Mouse (Mus musculus) heart, postnatal 0 days (tissue): ENCODE results near the gene Cdc42bpg. TPM values are rescaled to one million over a fixed set of nuclear protein-coding genes. Genes with fewer than 3 reads are reported as not detected.

Experiments
- ATAC-seq: fragments of 200-750 bp; cut with Nextera tagmentation; 2 replicates; pipeline ENCODE4 v1.8.0; 2017; ENCODE audit warnings: low read depth, moderate number of reproducible peaks, moderate library complexity; ENCODE audit not compliant: insufficient read depth
- DNase-seq: peaks from one replicate; pipeline ENCODE4 v3.0.0-alpha.2; 2016; ENCODE audit warnings: low spot score
- H3K27ac ChIP-seq: fragments of 300-500 bp; sonication (generic); 2 replicates; pipeline ENCODE4 v1.5.1; 2014; ENCODE audit warnings: low read depth, mild to moderate bottlenecking
- H3K27me3 ChIP-seq: fragments of 300-500 bp; sonication (generic); 2 replicates; pipeline ENCODE4 v1.6.1; 2014; ENCODE audit warnings: low read length, mixed read lengths; ENCODE audit not compliant: control insufficient read depth, insufficient read depth
- H3K36me3 ChIP-seq: fragments of 300-500 bp; sonication (generic); replicated peaks from 2 replicates; pipeline ENCODE4 v1.6.1; 2014; ENCODE audit warnings: low read length, mixed read lengths; ENCODE audit not compliant: control insufficient read depth, insufficient read depth
- H3K4me1 ChIP-seq: fragments of 300-500 bp; sonication (generic); 2 replicates; pipeline ENCODE4 v1.6.1; 2014; ENCODE audit warnings: antibody characterized with exemption; ENCODE audit not compliant: control insufficient read depth, insufficient read depth
- H3K4me2 ChIP-seq: fragments of 300-500 bp; sonication (generic); 2 replicates; pipeline ENCODE4 v1.6.1; 2014; ENCODE audit warnings: low read depth, mild to moderate bottlenecking, low read length, moderate library complexity
- H3K4me3 ChIP-seq: fragments of 300-500 bp; sonication (generic); 2 replicates; pipeline ENCODE4 v1.5.1; 2014; ENCODE audit warnings: low read depth, low read length
- H3K9ac ChIP-seq: fragments of 300-500 bp; sonication (generic); replicated peaks from 2 replicates; pipeline ENCODE4 v1.6.1; 2014; ENCODE audit warnings: low read depth, low read length, mixed read lengths
- H3K9me3 ChIP-seq: fragments of 300-500 bp; sonication (generic); replicated peaks from 2 replicates; pipeline ENCODE4 v1.6.1; 2016; ENCODE audit warnings: low read length; ENCODE audit not compliant: control insufficient read depth
- CTCF ChIP-seq: IDR thresholded peaks from 2 replicates; pipeline ENCODE4 v1.5.1; 2016; ENCODE audit warnings: antibody characterized with exemption, control low read depth, low read depth
- EP300 ChIP-seq: IDR thresholded peaks from 2 replicates; pipeline ENCODE4 v1.6.1; 2016; ENCODE audit warnings: antibody characterized with exemption, low read depth
- WGBS: fragments of 180-500 bp; shearing (Covaris S2); extraction: QIAGEN DNeasy Blood & Tissue Kit; methylation state at CpG from one replicate; pipeline ENCODE4 v1.1.7; 2014; 5-methylcytosine and 5-hydroxymethylcytosine counted together
- polyA plus RNA-seq: library from polyadenylated mRNA; unstranded; fragments of >200 nt; fragmentation: Nextera tagmentation; extraction: Ambion mirVana; gene quantifications from 2 replicates; pipeline ENCODE4 v1.2.1, GENCODE M21; 2015
- total RNA-seq: library from RNA; depleted of rRNA; stranded (reverse); fragments of >200 nt; gene quantifications from 2 replicates; pipeline ENCODE4 v1.2.3, GENCODE M21; 2014; ENCODE audit warnings: low replicate concordance; rRNA removed

Gene Cdc42bpg
- total RNA-seq (4.8 and 9.5 TPM in 2 replicates), polyA plus RNA-seq (0.49 and 0.51 TPM in 2 replicates)

- 1% methylated on average over 36 of the region's 38 CpGs for WGBS
- Histone ChIP-seq H3K4me2 (peak within 1 kb of the TSS; percentile 88), H3K9ac (peak within 1 kb of the TSS; percentile 79), H3K4me3 (peak within 1 kb of the TSS; percentile 56), H3K27ac (peak within 1 kb of the TSS; percentile 63), H3K9me3 (no peaks in the 10 kb centered on the region), H3K27me3 (no peaks in the 10 kb centered on the region), H3K4me1 (no peaks in the 10 kb centered on the region), H3K36me3 (no peaks in the 10 kb centered on the region; the same call in 1 of the 2 replicates)
- TF ChIP-seq EP300, result no peak
- TF ChIP-seq CTCF, result no peak
- DNase-seq (peak; percentile 63), ATAC-seq (peak; percentile 73)
Measured at GRCm38 (mm10) chr19:6306137-6306551, at the start of gene Cdc42bpg. Gene Cdc42bpg, plus strand, starts transcription at chr19:6306456.

- H3K9me3 ChIP-seq, result no peaks in the 10 kb centered on the region
- no peak for DNase-seq
- 73% methylated on average over 2 of the region's 2 CpGs for WGBS
Measured at GRCm38 (mm10) chr19:6260428-6260827, 45.8 kb upstream of the Cdc42bpg start.

GRCm38 (mm10) chr19:6260946-6261345, 45.3 kb upstream of the Cdc42bpg start:
- no peak for ATAC-seq
- Histone ChIP-seq H3K9ac (no peak overlapping the region), H3K36me3 (peaks cover 57% of the 10 kb centered on the region), H3K27me3 (no peaks in the 10 kb centered on the region), H3K4me2 (no peak overlapping the region), H3K27ac (no peak overlapping the region), H3K9me3 (no peaks in the 10 kb centered on the region), H3K4me3 (no peak overlapping the region), H3K4me1 (no peaks in the 10 kb centered on the region)
- TF ChIP-seq CTCF (peak; percentile 28; the same call in 1 of the 2 replicates), EP300 (no peak)
- no peak for DNase-seq
- 80% methylated on average over 4 of the region's 4 CpGs for WGBS

More at GRCm38 (mm10) chr19:6260428-6260827, 45.8 kb upstream of the Cdc42bpg start:
- H3K4me2 ChIP-seq, result no peak overlapping the region
- no peak for ATAC-seq
- TF ChIP-seq EP300 (no peak), CTCF (peak; percentile 34)
- H3K36me3 ChIP-seq, result peaks cover 62% of the 10 kb centered on the region
- H3K27me3 ChIP-seq, result no peaks in the 10 kb centered on the region
- no peaks in the 10 kb centered on the region for H3K4me1 ChIP-seq
- H3K27ac ChIP-seq, result no peak overlapping the region
- H3K9ac ChIP-seq, result no peak overlapping the region
- H3K4me3 ChIP-seq, result no peak overlapping the region

GRCm38 (mm10) chr19:6261379-6261778, 44.9 kb upstream of the Cdc42bpg start:
- Histone ChIP-seq H3K4me1 (no peaks in the 10 kb centered on the region), H3K27me3 (no peaks in the 10 kb centered on the region), H3K36me3 (peaks cover 52% of the 10 kb centered on the region), H3K9me3 (no peaks in the 10 kb centered on the region), H3K4me3 (no peak overlapping the region), H3K4me2 (no peak overlapping the region), H3K9ac (no peak overlapping the region), H3K27ac (no peak overlapping the region)
- no peak for TF ChIP-seq CTCF
- TF ChIP-seq EP300, result no peak
- ATAC-seq (no peak), DNase-seq (no peak)
- WGBS, result 93% methylated on average over 14 of the region's 14 CpGs

- TF ChIP-seq CTCF, result peak; percentile 90
- TF ChIP-seq EP300, result no peak
- Histone ChIP-seq H3K36me3 (peaks cover 44% of the 10 kb centered on the region), H3K27me3 (no peaks in the 10 kb centered on the region), H3K4me1 (no peaks in the 10 kb centered on the region), H3K9ac (no peak overlapping the region), H3K9me3 (no peaks in the 10 kb centered on the region), H3K4me3 (no peak overlapping the region), H3K27ac (no peak overlapping the region), H3K4me2 (no peak overlapping the region)
- 64% methylated on average over 7 of the region's 7 CpGs for WGBS
- peak; percentile 50 for DNase-seq
- ATAC-seq, result no peak
Measured at GRCm38 (mm10) chr19:6262222-6262621, 44.0 kb upstream of the Cdc42bpg start.
